ENCODE assay signal across 16 mouse cellular contexts in genomic region chr14:61288606-61289286, GRCm38 (mm10). TPM values are rescaled to one million over a fixed set of nuclear protein-coding genes. Genes with fewer than 3 reads are reported as not detected.
DNase-seq lines count a peak whose midpoint lies in the region; ATAC-seq and TF ChIP-seq lines count a peak whose summit lies in the region.
"Had no signal": no experiment of that assay in that cellular context is flagged by ENCODE, and none has a peak within 500 bp of the region (broad histone marks: within the 10 kb centered on the region; RNA-seq: fewer than 3 reads in every experiment).

No protein-coding gene starts in this region.

- no peak for TF ChIP-seq CTCF in CH12.LX (conservative IDR thresholded peaks at IDR 0.05 in 1 of 2, IDR thresholded peaks at IDR 0.05 in 1 of 2; ENCODE audit: low read depth in 2 of 2, low read length in 2 of 2)
- no peak for TF ChIP-seq CTCF in layer of hippocampus, adult 2 months (conservative IDR thresholded peaks at IDR 0.05)

- no peaks in the 10 kb centered on the region for H3K36me3 ChIP-seq in heart, embryonic 13.5 days
- no peaks in the 10 kb centered on the region for H3K36me3 ChIP-seq in CH12.LX (replicated peaks in 1 of 2; ENCODE audit: control insufficient read depth in 1 of 2, insufficient read depth in 1 of 2, low read length in 1 of 2)
- H3K36me3 ChIP-seq in liver, embryonic 11.5 days (ENCODE audit: control insufficient read depth, insufficient read depth, low read length), result no peaks in the 10 kb centered on the region
- H3K36me3 ChIP-seq: hindbrain, embryonic 15.5 days had no signal

- H3K4me2 ChIP-seq in heart, embryonic 13.5 days, result peak overlapping the region; percentile 21; the same call in 1 of the 2 replicates
- H3K4me2 ChIP-seq in CH12.LX (ENCODE audit: insufficient read depth, low read depth, poor library complexity, severe bottlenecking), result peak overlapping the region; percentile 53
- peak overlapping the region; percentile 58 for H3K4me2 ChIP-seq in liver, embryonic 11.5 days
- H3K4me2 ChIP-seq: forebrain, embryonic 13.5 days; hindbrain, embryonic 15.5 days had no signal

- WGBS in heart, embryonic 13.5 days, result 52% methylated on average over 19 of the region's 19 CpGs
- WGBS in liver, embryonic 11.5 days, result 38% methylated on average over 19 of the region's 19 CpGs

- no peak for TF ChIP-seq EP300 in CH12.LX (IDR thresholded peaks at IDR 0.05; ENCODE audit: low read length)

- H3K27ac ChIP-seq in heart, embryonic 13.5 days (replicated peaks), result no peak overlapping the region
- no peak overlapping the region for H3K27ac ChIP-seq in CH12.LX (ENCODE audit: insufficient read depth, low read depth)
- H3K27ac ChIP-seq in liver, embryonic 11.5 days (ENCODE audit: low read depth, low read length), result no peak overlapping the region
- H3K27ac ChIP-seq in layer of hippocampus, adult 2 months, result no peak overlapping the region
- H3K27ac ChIP-seq: forebrain, embryonic 13.5 days; heart, adult 2 months; hindbrain, embryonic 15.5 days had no signal

- dilution Hi-C loops in CH12.LX (cut with MboI; ENCODE audit: extremely low pct_ligation_motif_present, extremely low pct_unique_long_range_greater_than_20kb, low sequenced_read_pairs), result no loop called here

- TF ChIP-seq RAD21 in CH12.LX (IDR thresholded peaks at IDR 0.05; ENCODE audit: low read depth, low read length), result no peak

- H3K9me3 ChIP-seq in heart, embryonic 13.5 days, result no peaks in the 10 kb centered on the region
- H3K9me3 ChIP-seq in CH12.LX (replicated peaks; ENCODE audit: low read length), result no peaks in the 10 kb centered on the region
- no peaks in the 10 kb centered on the region for H3K9me3 ChIP-seq in liver, embryonic 11.5 days (ENCODE audit: control insufficient read depth, low read length)
- H3K9me3 ChIP-seq: forebrain, embryonic 13.5 days; hindbrain, embryonic 15.5 days had no signal

- DNase-seq in heart, adult 8-10 months (ENCODE audit: low spot score), result no peak
- DNase-seq in CH12.LX (ENCODE audit: extremely low read depth), result no peak
- DNase-seq in liver, embryonic 11.5 days (ENCODE audit: low spot score), result no peak
- DNase-seq in layer of hippocampus, adult 2 months (ENCODE audit: low spot score in 2 of 2), result no peak
- no peak for DNase-seq in lung, postnatal 4 days
- DNase-seq: adrenal gland, postnatal 25 days; cerebellum, postnatal 36 days; heart, adult 2 months; kidney, adult 8-10 months; spleen, adult 18-20 months; thymus, adult 18-20 months had no signal

- in situ Hi-C loops in CH12.LX (cut with MboI; ENCODE audit: low pct_ligation_motif_present, low pct_unique_long_range_greater_than_20kb, low sequenced_read_pairs), result no loop called here

- H3K79me2 ChIP-seq in CH12.LX (replicated peaks; ENCODE audit: control insufficient read depth, extremely low read depth, insufficient read depth, poor library complexity, severe bottlenecking), result no peaks in the 10 kb centered on the region

- no peak for ATAC-seq in heart, embryonic 13.5 days (ENCODE audit: extremely low read depth, insufficient number of reproducible peaks, low FRiP score, low TSS enrichment)
- no peak for ATAC-seq in liver, embryonic 11.5 days (replicated peaks; ENCODE audit: low FRiP score)
- peak; percentile 83 for ATAC-seq in megakaryocyte progenitor cell, adult 5-6 weeks (replicated peaks; ENCODE audit: poor library complexity)
- ATAC-seq: forebrain, embryonic 13.5 days had no signal

- H3K27me3 ChIP-seq in heart, embryonic 13.5 days (replicated peaks), result no peaks in the 10 kb centered on the region; the same call in 1 of the 2 replicates
- no peaks in the 10 kb centered on the region for H3K27me3 ChIP-seq in CH12.LX (replicated peaks)
- no peaks in the 10 kb centered on the region for H3K27me3 ChIP-seq in liver, embryonic 11.5 days (replicated peaks; ENCODE audit: control insufficient read depth, insufficient read depth, low read length)
- H3K27me3 ChIP-seq: forebrain, embryonic 13.5 days; hindbrain, embryonic 15.5 days had no signal

- H3K4me1 ChIP-seq in heart, embryonic 13.5 days, result peaks cover 10% of the 10 kb centered on the region
- peaks cover 3 to 10% of the 10 kb centered on the region in 2 experiments; a peak in 3 of 4 replicates for H3K4me1 ChIP-seq in CH12.LX (ENCODE audit: control insufficient read depth in 1 of 2, insufficient read depth in 2 of 2)
- 0 out of 2 replicates have a peak, but pooled peaks cover 4% of the 10 kb centered on the region for H3K4me1 ChIP-seq in liver, embryonic 11.5 days (replicated peaks; ENCODE audit: control insufficient read depth, insufficient read depth, low read length)
- H3K4me1 ChIP-seq: hindbrain, embryonic 15.5 days had no signal

- no peak overlapping the region for H3K4me3 ChIP-seq in heart, embryonic 13.5 days
- peak overlapping the region in 1 of 3 experiments; percentile 19 for H3K4me3 ChIP-seq in CH12.LX (replicated peaks in 1 of 3; ENCODE audit: low read depth in 2 of 3, low read length in 2 of 3, poor library complexity in 1 of 3)
- peak overlapping the region; percentile 25 for H3K4me3 ChIP-seq in liver, embryonic 11.5 days (ENCODE audit: low read depth, low read length)
- H3K4me3 ChIP-seq in layer of hippocampus, adult 2 months, result no peak overlapping the region
- H3K4me3 ChIP-seq: forebrain, embryonic 13.5 days; heart, adult 2 months; hindbrain, embryonic 15.5 days had no signal

- no peak overlapping the region for H3K9ac ChIP-seq in heart, embryonic 13.5 days
- no peak overlapping the region for H3K9ac ChIP-seq in CH12.LX (ENCODE audit: insufficient read depth, low read depth)
- H3K9ac ChIP-seq in liver, embryonic 11.5 days (ENCODE audit: low read depth, low read length), result no peak overlapping the region
- H3K9ac ChIP-seq: forebrain, embryonic 13.5 days; hindbrain, embryonic 15.5 days had no signal

- TF ChIP-seq POLR2A in CH12.LX (IDR thresholded peaks at IDR 0.05; ENCODE audit: low read depth, low read length), result no peak

TF ChIP-seq in CH12.LX, 34 proteins besides CTCF, POLR2A, EP300 and RAD21:
- TF ChIP-seq ZNF384 (IDR thresholded peaks at IDR 0.05; ENCODE audit: low read depth, low read length), result peak; percentile 28; the same call in 1 of the 2 replicates
- no peak for TF ChIP-seq TCF12 (IDR thresholded peaks at IDR 0.05; ENCODE audit: low read depth, low read length)

RNA-seq across cellular contexts. Expression of gene Arl11, which starts 20.8 kb away (rescaled TPM):
- 0.41 and 0.46 TPM in 2 replicates for polyA plus RNA-seq in heart, embryonic 13.5 days (2015; fragmentation: Nextera tagmentation; extraction: Ambion mirVana)
- under 1 TPM; 0.47 to 0.86 (median 0.79) TPM for total RNA-seq in heart, adult 8-10 months (2022)
- total RNA-seq in CH12.LX (2012; rRNA removed), result 0.71 and 1.1 TPM in 2 replicates
- total RNA-seq in CH12.LX (2014; rRNA removed), result 10.9 and 11.7 TPM in 2 replicates
- polyA plus RNA-seq in CH12.LX (2012; ENCODE audit: insufficient read length, low read depth), result 11.4 and 12.2 TPM in 2 replicates
- polyA plus RNA-seq in liver, embryonic 11.5 days (2014; fragmentation: Nextera tagmentation; extraction: Ambion mirVana), result 1.1 and 1.4 TPM in 2 replicates
- total RNA-seq in megakaryocyte progenitor cell, adult 5-6 weeks (2015), result 27.5 and 28.0 TPM in 2 replicates
- total RNA-seq in megakaryocyte progenitor cell, adult 5-6 weeks (2017), result 15.5 and 21.1 TPM in 2 replicates
- total RNA-seq in layer of hippocampus, adult 2 months (2021), result under 1 TPM; 0.32 to 0.41 TPM

RNA-seq across cellular contexts. Expression of gene Sgcg, which starts 30.5 kb away (rescaled TPM):
- polyA plus RNA-seq in heart, embryonic 13.5 days (2015; fragmentation: Nextera tagmentation; extraction: Ambion mirVana), result 16.6 and 19.9 TPM in 2 replicates
- total RNA-seq in heart, adult 8-10 months (2022), result 100 to 1,000 TPM; 202 to 221 (median 214) TPM
- total RNA-seq in CH12.LX (2012; rRNA removed), result not detected in 2 replicates
- total RNA-seq in CH12.LX (2014; rRNA removed), result not detected in 2 replicates
- not detected in 2 replicates for polyA plus RNA-seq in CH12.LX (2012; ENCODE audit: insufficient read length, low read depth)
- polyA plus RNA-seq in liver, embryonic 11.5 days (2014; fragmentation: Nextera tagmentation; extraction: Ambion mirVana), result 0.16 TPM in 1 of 2 replicates, not detected in the other
- not detected in 2 replicates for total RNA-seq in megakaryocyte progenitor cell, adult 5-6 weeks (2015)
- total RNA-seq in megakaryocyte progenitor cell, adult 5-6 weeks (2017), result not detected in 2 replicates
- total RNA-seq in layer of hippocampus, adult 2 months (2021), result under 1 TPM in 1 of 2 experiments, not detected in 1; 0.28 TPM
- total RNA-seq: MEL had no signal
- polyA plus RNA-seq: forebrain, embryonic 13.5 days had no signal

Comparison
In these comparisons a context has a peak if more than half of its experiments do, and no peak if none do; other contexts are left out.
1. RNA of gene Sgcg, which starts 30.5 kb away (total RNA-seq): 202 to 221 TPM in heart, adult 8-10 months; 0.28 TPM in layer of hippocampus, adult 2 months, not detected in CH12.LX and not detected in megakaryocyte progenitor cell, adult 5-6 weeks; every median in the first group is over 100 times any median in the second.
2. Peak in every context shown above with its lines, with median percentiles within 50 percentile points of each other: H3K4me2 ChIP-seq.